Mouse (Mus musculus) right cerebral cortex, postnatal 36 days (tissue): ENCODE results near the gene Nr2f1.

Experiments used
- DNase-seq, 2 experiments: peaks; one replicate each; pipeline ENCODE4 v3.0.0; 2022; ENCODE audit warnings: low spot score in 2 of 2, mixed read lengths in 1 of 2

Gene Nr2f1

DNA sequence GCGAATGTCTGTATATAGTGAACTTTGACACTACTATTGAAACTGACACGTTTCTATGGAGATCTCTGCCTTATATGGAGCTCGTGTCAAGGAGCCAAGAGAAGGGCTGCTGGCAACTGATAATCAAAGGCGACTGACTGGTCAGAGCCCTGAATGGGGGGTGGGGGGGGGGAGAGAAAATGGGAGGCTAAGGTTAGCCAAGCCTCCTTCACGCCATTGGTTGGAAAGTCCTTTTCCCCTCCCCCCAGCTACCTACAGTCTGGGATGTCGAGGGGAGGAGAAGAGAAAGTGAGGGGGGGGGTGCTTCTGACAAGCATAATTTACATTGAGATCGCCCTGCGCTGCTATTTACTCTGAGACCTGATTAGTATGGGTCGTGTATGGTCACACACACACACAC, 850 bp upstream of the Nr2f1 start:
- peak in 1 of 2 experiments; percentile 50 for DNase-seq

DNA sequence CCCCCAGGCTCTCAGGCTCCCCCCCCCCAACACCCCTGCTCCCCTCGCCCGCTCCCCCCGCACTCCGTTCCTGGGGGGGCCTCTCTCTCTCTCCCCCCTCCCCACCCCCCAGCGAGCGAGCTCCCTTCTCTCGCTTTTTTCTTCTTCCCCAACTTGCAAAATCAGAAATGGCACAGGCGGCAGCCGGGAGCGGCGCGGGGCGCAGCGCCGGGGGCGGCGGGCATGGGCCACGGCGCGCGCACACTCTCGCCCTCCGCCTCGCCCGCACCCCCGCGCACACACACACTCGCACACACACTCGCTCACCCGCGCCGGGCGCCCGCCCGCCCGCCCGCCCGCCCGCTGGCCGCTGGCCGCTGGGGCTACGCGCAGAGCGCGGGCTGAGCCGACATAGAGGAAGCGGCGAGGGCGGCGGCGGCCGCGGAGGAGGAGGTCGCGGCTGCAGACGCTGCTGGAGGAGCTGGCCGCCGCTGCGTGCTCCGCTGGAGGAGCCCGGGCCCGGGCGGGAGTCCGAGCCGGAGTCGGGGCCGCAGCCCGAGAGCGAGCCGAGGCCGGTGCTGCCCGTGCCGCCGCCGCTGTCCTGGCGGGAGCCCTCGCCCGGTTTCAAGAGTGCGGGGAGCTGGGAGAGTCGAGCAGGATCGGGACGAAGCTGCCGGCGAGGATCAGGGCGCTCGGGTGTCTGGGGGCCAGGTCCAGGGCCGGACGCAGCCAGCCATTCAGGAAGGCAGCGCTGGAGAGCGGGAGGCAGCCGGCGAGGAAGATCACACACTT, 501 bp downstream of the Nr2f1 start:
- DNase-seq, result no peak

DNA sequence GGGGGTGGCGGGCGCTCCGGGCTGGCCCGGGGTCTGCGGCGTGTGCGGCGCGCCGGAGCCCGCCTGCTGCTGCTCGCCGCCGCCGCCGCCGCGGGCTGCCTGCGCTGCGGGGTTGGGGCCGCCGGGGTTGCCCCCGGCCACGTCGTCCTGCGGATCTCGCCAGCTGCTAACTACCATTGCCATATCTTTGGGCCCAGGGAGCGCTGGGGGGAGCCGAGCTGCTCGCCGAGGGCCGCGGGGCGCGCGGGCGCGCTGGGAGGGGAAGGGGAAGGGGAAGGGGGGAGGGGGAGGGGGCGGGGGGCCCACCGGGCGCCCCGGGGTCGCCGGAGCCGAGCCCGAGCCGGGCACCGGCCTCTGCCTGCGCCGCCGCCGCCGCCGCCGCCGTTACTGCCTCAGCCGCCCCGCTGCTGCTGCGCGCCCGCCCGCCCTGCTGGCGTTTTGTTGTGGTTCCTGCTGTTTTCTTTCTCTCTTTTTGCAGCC, 1.1 kb downstream of the Nr2f1 start:
- DNase-seq, result no peak

DNA sequence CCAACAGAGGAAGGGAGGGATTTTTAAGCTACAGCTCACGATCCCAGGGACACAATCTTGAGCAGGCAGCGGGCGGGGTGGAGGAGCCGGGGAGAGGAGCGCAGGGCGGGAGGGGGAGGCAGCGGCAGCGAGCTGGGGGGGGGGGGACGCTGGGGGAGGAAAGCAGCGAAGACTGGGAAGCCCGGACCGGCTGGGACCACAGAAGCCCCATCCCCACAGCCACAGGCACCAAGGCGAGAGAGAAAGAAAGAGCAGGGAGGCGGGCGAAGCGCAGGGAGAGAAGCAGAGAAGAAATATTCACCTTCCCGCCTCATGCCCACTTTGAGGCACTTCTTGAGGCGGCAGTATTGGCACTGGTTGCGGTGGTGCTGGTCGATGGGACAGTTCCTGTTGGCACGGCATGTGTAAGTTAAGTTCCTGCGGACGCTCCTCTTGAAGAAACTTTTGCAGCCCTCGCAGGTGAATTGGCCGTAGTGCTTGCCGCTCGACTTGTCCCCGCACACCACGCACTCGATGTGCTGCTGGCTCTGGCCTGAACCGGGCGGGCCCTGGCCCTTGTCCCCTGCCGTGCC, 1.7 kb downstream of the Nr2f1 start:
- no peak for DNase-seq

DNA sequence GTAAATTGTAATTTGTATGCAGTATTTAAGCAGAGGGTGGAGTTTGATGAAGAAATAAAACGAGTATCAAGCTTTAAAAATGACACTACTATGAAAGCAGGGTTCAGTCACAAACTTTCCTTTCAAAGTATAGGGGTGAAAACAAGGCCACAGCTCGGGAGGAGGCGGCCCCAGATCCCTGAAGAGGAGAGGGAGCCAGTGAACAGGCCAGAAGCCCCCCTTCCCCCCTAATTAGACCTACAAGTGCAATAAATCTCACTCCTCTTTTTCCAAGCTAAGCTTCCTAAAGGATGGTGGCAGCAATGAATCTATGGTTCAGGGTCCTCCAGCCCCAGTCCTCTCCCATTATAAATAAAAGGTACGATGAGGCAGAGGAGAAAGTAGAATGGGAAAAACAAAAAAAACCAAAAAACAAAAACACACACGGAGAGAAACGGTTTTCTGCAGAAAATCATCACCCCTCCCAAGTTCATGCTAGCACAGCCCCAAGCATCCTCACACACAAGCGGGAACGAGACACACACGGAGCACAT, 2.2 kb downstream of the Nr2f1 start:
- DNase-seq, result no peak

DNA sequence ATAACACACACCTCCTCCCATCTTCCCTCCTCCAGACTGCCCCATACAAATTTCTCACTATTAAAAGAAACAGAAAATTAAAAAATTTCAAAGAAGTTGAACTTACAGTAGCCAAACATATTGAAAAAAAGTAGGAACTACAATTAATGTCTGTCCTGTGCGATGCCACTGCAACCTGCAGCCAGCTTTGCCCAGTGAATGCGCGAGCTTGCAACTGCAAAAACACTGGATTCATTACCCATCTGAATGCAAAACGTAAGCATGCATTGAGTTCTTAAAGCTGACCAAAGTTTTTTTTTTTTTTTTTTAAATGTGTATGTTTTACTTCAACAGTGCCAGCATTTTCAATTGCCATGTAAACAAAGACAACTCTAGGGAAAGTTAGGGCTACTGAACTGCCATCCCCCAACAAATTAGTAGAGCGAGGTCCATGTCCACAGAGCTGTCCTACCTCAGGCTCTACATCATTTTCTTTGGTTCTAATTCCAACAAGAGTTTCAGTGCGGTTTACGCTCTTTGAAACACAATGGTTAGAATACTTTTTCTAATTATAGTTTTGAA, 3.2 kb downstream of the Nr2f1 start:
- DNase-seq, result no peak

DNA sequence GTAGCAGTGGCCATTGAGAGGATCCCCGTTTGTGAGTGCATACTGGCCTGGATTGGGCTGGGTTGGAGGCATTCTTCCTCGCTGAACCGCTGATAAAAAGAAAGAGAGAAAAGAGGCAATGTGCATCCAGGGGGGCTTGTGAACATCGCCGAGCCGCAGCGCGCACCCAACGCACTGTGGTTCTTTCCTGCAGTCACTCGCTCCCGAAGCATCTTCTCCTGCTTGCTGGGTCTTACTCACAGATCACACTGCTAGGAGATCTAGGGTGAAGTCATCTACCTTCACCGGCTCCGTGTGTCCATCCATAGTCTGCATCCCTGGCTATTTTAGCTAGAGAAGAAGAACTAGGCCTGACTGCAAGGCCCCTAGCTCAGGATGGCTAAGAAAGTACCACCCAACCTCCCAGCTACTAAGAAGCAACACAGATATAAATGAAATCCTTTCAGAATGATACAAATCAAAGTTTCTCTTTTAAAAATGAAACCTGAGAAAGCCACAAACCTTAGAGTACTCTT, 3.9 kb downstream of the Nr2f1 start:
- no peak for DNase-seq

DNA sequence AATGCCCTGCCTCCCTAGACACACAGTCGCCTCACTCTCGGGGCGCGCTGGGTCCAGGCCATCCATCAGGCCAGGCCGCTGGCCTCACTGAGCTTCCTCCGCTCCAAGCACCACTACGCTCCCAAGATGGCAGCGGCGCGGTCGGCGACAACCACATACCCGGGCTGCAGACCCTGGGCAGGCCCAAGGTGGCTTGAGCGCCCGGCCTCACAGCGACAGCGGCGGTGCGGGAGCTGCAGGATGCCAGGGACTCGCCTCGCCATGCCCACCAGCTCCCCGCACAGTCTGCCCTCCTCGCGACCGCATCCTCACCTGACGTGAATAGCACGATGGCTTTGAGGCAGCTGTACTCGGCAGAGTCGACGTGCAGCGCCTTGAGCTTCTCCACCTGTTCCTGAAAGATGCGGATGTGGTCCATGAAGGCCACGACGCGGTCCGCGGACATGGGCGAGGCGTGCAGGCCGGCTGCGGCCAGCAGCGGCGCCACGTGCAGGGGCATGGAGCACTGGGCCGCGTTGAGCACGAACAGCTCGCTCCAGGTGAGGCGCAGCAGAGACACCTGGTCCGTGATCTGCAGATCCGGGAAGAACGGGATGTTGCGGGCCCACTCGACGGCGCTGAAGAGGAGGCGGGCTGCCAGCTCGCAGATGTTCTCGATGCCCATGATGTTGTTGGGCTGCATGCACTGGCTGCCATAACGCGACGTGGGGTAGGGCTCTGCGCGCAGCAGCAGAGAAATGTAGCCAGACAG, 4.5 kb downstream of the Nr2f1 start:
- DNase-seq, result no peak

DNA sequence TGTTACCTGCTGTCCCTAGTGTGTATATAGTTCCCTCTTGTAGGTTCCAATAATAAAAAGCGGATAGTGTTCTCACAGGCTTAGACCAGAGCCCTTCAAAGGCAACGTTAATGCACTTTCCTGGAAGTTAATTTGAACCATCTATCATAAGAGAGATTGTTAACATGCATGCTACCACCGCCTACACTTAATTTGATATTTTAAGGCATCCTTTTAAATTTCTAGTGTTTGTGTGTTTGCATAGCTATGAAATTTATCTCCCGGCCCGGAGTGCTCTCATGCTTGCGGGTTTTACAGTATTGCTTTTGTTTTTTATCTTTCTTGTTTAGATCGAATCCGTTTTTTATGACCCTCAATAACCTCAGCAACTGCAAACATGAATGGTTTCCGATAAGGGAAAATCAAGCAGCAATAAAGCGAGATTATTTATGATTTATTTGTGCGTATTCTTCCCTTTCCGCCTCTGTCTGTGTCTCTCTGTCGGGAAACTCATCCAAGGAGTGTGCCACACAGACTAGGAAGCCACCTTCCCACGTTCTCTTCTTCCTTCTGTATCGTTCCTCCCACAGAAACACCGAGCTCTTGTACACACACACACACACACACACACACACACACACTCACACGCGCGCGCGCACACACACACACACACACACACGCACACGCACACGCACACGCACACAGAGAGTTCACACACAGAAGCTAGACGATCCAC, 5.3 kb downstream of the Nr2f1 start:
- no peak for DNase-seq

DNA sequence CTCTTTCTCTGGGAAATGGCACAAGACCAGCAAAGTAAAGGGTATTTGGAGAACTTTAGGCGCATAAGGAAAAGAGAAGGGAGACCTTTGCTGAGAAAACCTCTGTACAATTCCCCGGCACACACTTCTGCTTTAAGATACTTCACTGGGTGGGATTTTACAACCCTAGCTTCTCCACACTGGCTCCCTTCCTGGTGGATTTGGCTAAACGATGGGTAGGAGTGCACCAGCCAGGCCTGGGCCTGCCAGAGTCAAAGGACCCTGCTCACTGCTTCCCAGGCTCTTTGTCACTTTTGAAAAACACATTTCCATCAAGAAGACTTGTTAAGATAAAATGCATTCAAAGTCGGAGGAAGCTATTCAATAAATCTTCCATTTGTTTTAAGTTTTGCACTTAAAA, 6.3 kb downstream of the Nr2f1 start:
- DNase-seq, result no peak

DNA sequence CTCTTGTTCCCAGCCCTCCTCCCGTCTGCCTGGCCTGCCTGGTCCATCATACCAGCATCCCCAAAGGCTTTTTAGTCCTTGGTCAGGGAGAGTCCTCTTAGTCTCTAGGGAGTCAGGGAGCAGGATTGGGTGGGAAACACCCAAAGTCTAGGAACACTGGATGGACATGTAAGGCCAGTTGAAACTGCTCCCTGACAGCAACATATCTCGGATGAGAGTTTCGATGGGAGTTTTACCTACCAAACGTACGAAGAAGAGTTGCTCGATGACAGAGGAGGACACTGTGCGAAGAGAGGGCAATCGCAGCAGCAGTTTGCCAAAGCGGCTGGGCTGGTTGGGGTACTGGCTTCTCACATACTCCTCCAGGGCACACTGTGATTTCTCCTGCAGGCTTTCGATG, 10.0 kb downstream of the Nr2f1 start:
- no peak for DNase-seq

DNA sequence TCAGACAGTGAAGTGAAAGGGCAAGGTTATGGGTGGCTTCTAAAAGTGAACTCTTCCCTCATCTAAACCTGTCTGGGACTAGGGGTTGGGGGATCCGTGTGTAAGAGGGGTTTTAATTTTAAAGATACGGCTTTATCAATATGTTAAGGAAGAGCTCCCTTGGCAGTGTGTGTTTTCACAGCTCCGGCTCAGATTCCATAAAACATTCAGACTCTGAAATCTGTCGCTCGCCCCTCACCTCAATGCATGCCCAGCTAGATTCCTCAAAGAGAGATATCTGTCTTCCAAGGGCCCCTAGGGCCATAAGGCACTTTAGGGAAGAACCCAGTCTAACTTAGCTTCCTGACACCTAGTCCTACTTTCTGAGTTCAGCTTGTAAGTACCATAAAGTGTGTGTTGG, 11.7 kb downstream of the Nr2f1 start:
- no peak for DNase-seq

DNA sequence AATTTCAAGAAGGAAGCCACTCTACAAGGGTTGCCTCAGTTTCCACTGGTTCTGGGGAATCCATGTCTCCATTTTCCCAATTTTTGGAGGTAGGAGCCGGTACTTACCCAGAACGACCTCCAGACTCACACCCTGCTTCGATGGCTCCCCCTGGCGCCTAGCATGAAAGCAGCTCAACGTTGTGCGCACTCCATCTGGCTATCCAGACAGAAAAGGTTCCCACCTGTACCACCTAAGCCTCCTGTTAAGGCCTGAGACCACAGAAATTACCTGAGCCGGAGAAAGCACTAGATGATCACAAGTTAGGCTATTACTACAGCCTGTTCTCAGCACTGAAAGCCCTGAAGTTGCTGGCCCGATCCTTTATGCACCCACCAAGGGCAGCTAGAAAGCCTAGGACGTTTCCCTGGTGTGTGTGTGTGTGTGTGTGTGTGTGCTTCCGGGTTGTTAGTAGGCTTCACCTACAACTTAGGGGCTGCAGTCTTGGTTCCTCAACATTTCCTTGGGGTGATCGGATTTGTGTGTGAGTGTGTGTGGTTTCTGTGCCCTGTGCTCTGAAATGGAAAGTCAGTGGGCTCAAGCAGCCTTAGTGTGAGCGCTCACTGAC, 13.1 kb downstream of the Nr2f1 start:
- DNase-seq, result no peak

DNA sequence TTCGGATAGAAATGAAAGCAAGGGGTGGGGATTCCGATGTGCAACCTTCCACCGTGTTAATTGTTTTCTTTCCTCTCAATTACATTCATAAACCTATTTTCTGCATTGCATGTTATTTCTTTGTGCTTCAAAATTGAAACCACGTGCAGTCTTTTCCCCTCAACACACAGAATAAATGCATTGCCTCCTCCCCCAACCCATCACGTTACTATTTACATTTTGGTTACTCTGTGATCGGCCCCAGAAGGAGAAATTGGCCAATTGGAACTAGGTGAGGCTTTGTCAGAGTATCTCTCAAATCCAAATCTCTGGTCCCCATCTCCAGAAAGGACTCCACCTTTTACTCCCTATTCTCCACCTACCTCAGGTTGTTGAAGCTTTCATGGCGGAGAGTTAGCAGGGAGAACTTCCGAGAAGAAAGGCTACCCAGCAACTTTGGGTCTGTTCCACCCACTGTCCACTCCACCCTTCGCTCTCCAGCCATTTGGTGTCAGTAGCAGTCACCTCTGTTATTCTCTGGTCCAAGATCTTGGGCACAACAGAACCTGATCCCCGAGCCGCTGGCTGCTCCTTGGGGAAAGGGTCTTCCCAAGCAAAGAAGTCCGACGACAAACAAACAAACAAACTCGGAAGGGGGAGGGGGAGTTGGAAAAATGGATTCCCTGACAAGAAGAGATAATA, 14.6 kb downstream of the Nr2f1 start:
- DNase-seq, result no peak

DNA sequence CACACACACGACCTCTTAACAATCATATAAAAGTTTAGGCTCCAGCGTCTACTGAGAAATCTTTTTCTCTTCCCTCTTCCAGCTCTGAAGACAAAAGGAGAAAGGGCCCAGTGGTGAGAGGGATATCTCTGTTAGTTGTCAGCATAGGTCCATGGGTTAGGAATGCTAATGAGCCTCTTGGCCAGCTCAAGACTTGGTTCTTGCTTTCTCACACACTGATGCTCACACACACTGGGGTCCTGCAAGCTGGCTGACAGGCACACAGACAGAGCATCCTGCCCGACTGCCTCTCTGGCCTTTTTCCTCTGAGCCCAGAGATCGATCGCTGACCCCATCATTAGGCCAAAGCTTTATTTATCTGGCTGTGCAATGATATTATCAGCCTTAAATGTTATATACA, 15.6 kb downstream of the Nr2f1 start:
- no peak for DNase-seq

DNA sequence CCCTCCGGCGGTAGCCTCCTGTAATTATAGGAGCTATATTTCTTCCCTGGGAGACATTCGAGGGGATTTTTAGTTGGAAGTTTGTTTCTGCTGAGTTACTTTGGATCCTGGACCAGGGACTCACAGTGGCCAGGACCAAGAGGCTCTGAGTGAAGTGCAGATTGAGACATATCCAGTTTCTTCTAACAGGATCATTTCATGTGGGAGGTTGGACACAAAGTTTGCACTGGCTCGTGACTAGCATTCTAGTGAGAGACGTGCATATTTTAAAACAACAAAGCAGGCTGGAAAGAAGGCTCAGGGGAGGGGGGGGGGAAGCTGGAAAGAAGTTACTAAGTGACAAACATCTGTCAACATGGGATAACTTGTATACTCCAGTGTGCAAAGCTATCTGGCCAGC, 16.6 kb downstream of the Nr2f1 start:
- DNase-seq, result no peak

DNA sequence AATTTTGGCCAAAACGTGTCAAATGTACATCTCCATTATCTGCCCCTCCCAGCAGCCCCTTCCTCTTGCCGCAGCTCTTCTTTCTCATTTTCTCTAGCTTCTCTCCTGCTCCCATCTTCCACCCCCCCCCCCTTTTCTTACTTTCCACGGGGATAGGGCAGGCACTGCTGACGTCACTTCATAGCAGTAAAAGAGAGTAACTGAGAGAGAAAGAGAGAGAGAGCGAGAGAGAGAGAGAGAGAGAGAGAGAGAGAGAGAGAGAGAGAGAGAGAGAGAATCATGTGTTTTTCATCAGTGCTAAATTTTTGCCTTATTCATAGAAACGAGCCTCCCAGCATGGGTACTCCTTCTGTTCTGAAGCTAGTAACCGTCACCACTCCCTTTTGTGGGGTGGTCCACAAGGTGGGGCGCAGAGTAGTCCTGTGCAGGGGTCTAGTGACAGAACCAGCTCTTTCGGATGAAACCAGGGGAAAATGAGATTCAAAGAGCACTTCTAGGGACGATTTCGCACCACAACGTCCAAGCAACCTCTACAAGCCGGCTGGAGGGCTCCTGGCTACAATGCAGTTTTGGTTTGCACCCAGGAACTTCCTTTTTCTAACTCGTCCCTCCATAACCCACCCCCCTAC, 17.5 kb downstream of the Nr2f1 start:
- DNase-seq, result no peak

DNA sequence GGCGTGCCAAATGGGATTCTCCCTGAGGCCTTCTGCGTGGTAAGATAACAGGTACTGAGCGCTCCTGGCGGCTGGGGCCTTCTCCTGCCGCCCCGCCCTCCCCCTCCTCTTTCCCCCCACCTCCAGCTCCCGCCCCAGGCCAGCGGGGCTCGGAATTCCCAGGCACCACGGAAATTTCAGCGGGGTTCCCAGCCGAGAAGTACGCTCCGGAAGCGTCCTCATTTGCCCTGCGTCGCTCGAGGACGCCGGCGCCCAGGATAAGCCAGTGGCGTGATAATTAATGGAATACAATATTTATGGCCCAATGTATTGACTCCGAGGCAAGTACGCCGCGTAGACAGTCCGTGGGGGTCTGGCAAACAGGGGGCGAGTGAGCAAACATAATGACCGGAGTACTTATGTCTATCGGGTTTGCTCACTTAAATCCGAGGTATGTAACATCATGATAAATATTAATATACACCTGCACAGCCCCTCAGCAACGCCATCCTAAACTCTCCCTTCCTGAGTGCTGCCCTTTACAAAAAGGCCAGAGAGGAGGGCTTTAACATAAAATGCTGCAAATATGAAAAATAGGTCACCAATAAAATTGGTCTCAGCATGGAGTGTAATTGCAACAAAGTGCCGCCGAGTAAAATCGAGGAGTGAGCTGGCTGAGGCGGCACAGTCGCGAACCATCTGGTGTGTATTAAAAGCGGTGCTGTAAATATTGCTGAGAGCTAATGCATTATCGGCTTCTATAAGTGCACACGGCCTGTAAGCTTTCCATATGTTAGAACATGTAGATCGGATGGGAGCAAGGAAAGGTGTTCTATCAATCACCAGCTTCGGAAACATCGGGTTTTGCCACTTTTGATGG, 18.3 kb downstream of the Nr2f1 start:
- DNase-seq, result no peak

DNA sequence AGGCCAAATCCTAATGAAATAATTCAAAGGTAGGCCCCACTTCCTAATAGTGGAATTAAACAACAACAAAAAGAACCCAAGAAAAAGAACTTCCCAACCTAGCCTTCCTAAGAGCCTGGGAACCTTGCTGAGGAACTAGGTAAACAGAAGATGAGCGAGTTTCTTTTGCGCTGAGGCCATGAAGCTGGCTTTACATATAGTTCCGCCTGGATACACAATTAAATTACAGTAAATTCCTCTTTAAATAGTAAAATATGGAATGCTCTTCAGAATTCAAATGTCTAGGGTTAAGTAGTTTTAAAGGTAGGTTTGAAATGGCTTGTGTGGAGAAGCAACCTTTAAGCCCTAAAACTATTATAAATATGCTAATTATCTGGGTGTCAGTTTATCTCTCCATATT, 19.3 kb downstream of the Nr2f1 start:
- no peak for DNase-seq
